Mouse (Mus musculus) Patski (cell line): ENCODE measurements around the gene Eps15l1. TPM values are rescaled to one million over a fixed set of nuclear protein-coding genes. Genes with fewer than 3 reads are reported as not detected.

Experiments
- ATAC-seq: fragments of 100-300 bp; one replicate; pipeline ENCODE4 v1.8.0; 2021
- CTCF ChIA-PET: fragments of 350-600 bp; sonication (Branson Sonifier 250); formaldehyde crosslinking; loops from one replicate; lab custom pipeline; 2022; ENCODE audit warnings: inconsistent platforms; lab: Charles Lee
- POLR2A ChIA-PET: fragments of 350-600 bp; sonication (Branson Sonifier 250); formaldehyde crosslinking; loops from one replicate; lab custom pipeline; 2022; ENCODE audit warnings: antibody characterized with exemption, inconsistent platforms; lab: Charles Lee
- DNase-seq: peaks from one replicate; pipeline ENCODE4 v3.0.0-alpha.2; 2011; ENCODE audit warnings: low read depth, low spot score
- H3K27me3 ChIP-seq: fragments of 371-371 bp; one replicate; pipeline ENCODE4 v1.5.1; 2021
- CTCF ChIP-seq: fragments of 100-300 bp; IDR thresholded peaks from one replicate; pipeline ENCODE4 v1.5.1; 2021
- in situ Hi-C: fragments of 300-500 bp; cut with MboI; formaldehyde crosslinking; loops from 3 replicates; pipeline ENCODE4 v1.11.1; 2018; ENCODE audit warnings: low pct_unique_long_range_greater_than_20kb, mixed read lengths
- polyA plus RNA-seq: library from polyadenylated mRNA; unstranded; gene quantifications from one replicate; pipeline ENCODE4 v1.2.3, GENCODE M21; 2021

Gene Eps15l1
- polyA plus RNA-seq, 1 experiment from 2014 or later: 63.4 TPM

- ChIA-PET CTCF (interaction anchor here (1.1 to 1.2 kb wide), 2 partner anchors 12 to 66 kb away, joined by 3 read pairs; no protein-coding TSS in a partner anchor), POLR2A (no interaction called here)
- ATAC-seq (no peak), DNase-seq (no peak)
- no peaks in the 10 kb centered on the region for H3K27me3 ChIP-seq
- in situ Hi-C loops: no loop called here
- no peak for TF ChIP-seq CTCF
Measured at GRCm38 (mm10) chr8:72337034-72337433, 84.2 kb downstream of the Eps15l1 start.

- POLR2A ChIA-PET: no interaction called here
- no peak for ATAC-seq
- TF ChIP-seq CTCF: no peak
- CTCF ChIA-PET: interaction anchor here (1.1 to 1.3 kb wide), 3 partner anchors 11 to 13 kb away, joined by 3 to 4 read pairs (median 3); no protein-coding TSS in a partner anchor
- in situ Hi-C loops: no loop called here
- H3K27me3 ChIP-seq: no peaks in the 10 kb centered on the region
- no peak for DNase-seq
Measured at GRCm38 (mm10) chr8:72336273-72336672, 85.0 kb downstream of the Eps15l1 start.

GRCm38 (mm10) chr8:72334144-72334641, 87.1 kb downstream of the Eps15l1 start:
- POLR2A ChIA-PET: interaction anchor here (1.5 kb wide), 1 partner anchor 16 kb away, joined by 3 read pairs; no protein-coding TSS in a partner anchor
- no peaks in the 10 kb centered on the region for H3K27me3 ChIP-seq
- DNase-seq: no peak
- TF ChIP-seq CTCF: no peak
- CTCF ChIA-PET: interaction anchor here (0.7 to 1.4 kb wide), 3 partner anchors 9 to 22 kb away, joined by 3 read pairs; no protein-coding TSS in a partner anchor
- in situ Hi-C loops: no loop called here
- ATAC-seq: no peak

GRCm38 (mm10) chr8:72333429-72334143, 87.7 kb downstream of the Eps15l1 start:
- DNase-seq: no peak
- ATAC-seq: no peak
- CTCF ChIA-PET: interaction anchor here (0.7 to 1.4 kb wide), 3 partner anchors 9 to 22 kb away, joined by 3 read pairs; no protein-coding TSS in a partner anchor
- no peak for TF ChIP-seq CTCF
- in situ Hi-C loops: no loop called here
- POLR2A ChIA-PET: interaction anchor here (1.5 kb wide), 1 partner anchor 15 kb away, joined by 3 read pairs; no protein-coding TSS in a partner anchor
- H3K27me3 ChIP-seq: no peaks in the 10 kb centered on the region

- ATAC-seq (no peak), DNase-seq (no peak)
- CTCF ChIA-PET: no interaction called here
- TF ChIP-seq CTCF: no peak
- in situ Hi-C loops: no loop called here
- POLR2A ChIA-PET: no interaction called here
- no peaks in the 10 kb centered on the region for H3K27me3 ChIP-seq
Measured at GRCm38 (mm10) chr8:72331631-72332030, 89.6 kb downstream of the Eps15l1 start.

GRCm38 (mm10) chr8:72330806-72331516, 90.3 kb downstream of the Eps15l1 start:
- H3K27me3 ChIP-seq: no peaks in the 10 kb centered on the region
- no peak for DNase-seq
- POLR2A ChIA-PET: no interaction called here
- no peak for TF ChIP-seq CTCF
- CTCF ChIA-PET: no interaction called here
- in situ Hi-C loops: no loop called here
- no peak for ATAC-seq

GRCm38 (mm10) chr8:72329116-72329515, 92.1 kb downstream of the Eps15l1 start:
- no peak for TF ChIP-seq CTCF
- DNase-seq: no peak
- POLR2A ChIA-PET: no interaction called here
- in situ Hi-C loops: no loop called here
- ATAC-seq: no peak
- no peaks in the 10 kb centered on the region for H3K27me3 ChIP-seq
- CTCF ChIA-PET: interaction anchor here (1.4 kb wide), 1 partner anchor 11 kb away, joined by 3 read pairs; no protein-coding TSS in a partner anchor

GRCm38 (mm10) chr8:72324708-72325107, 96.6 kb downstream of the Eps15l1 start:
- ChIA-PET CTCF (interaction anchor here (1.1 to 1.7 kb wide), 3 partner anchors 9 to 52 kb away, joined by 3 to 4 read pairs (median 3); no protein-coding TSS in a partner anchor), POLR2A (no interaction called here)
- ATAC-seq (no peak), DNase-seq (no peak)
- in situ Hi-C loops: no loop called here
- no peaks in the 10 kb centered on the region for H3K27me3 ChIP-seq
- no peak for TF ChIP-seq CTCF

GRCm38 (mm10) chr8:72324036-72324706, 97.1 kb downstream of the Eps15l1 start:
- in situ Hi-C loops: no loop called here
- no peaks in the 10 kb centered on the region for H3K27me3 ChIP-seq
- CTCF ChIA-PET: interaction anchor here (1.2 kb wide), 1 partner anchor 10 kb away, joined by 3 read pairs; no protein-coding TSS in a partner anchor
- TF ChIP-seq CTCF: no peak
- ATAC-seq (no peak), DNase-seq (no peak)
- POLR2A ChIA-PET: no interaction called here

GRCm38 (mm10) chr8:72323131-72323725, 98.0 kb downstream of the Eps15l1 start:
- H3K27me3 ChIP-seq: no peaks in the 10 kb centered on the region
- DNase-seq: no peak
- POLR2A ChIA-PET: no interaction called here
- no peak for ATAC-seq
- in situ Hi-C loops: no loop called here
- no peak for TF ChIP-seq CTCF
- CTCF ChIA-PET: interaction anchor here (0.9 to 1.3 kb wide), 2 partner anchors 12 kb away, joined by 3 to 4 read pairs; no protein-coding TSS in a partner anchor
